Mouse (Mus musculus) naive thymus-derived CD4-positive, alpha-beta T cell, adult 2 months (primary cell): ENCODE data around the gene Ccdc15.
A peak's percentile ranks its signal among the peaks of the same experiment; 100 is the strongest.

Experiments used
- DNase-seq: peaks from one replicate; pipeline ENCODE4 v3.0.0-alpha.2; 2011; ENCODE audit warnings: low read depth

The Ccdc15 gene

GRCm38 (mm10) chr9:37347988-37348642, at the start of gene Ccdc15:
Gene Ccdc15, minus strand, starts transcription at chr9:37348432.
- peak; percentile 98 for DNase-seq

- DNase-seq, result no peak
These were observed 45.4 kb upstream of the Ccdc15 start for GRCm38 (mm10) chr9:37393482-37394131.

GRCm38 (mm10) chr9:37392071-37392470, 43.8 kb upstream of the Ccdc15 start:
- DNase-seq, result no peak

GRCm38 (mm10) chr9:37390891-37391290, 42.7 kb upstream of the Ccdc15 start:
- DNase-seq, result no peak

DNA sequence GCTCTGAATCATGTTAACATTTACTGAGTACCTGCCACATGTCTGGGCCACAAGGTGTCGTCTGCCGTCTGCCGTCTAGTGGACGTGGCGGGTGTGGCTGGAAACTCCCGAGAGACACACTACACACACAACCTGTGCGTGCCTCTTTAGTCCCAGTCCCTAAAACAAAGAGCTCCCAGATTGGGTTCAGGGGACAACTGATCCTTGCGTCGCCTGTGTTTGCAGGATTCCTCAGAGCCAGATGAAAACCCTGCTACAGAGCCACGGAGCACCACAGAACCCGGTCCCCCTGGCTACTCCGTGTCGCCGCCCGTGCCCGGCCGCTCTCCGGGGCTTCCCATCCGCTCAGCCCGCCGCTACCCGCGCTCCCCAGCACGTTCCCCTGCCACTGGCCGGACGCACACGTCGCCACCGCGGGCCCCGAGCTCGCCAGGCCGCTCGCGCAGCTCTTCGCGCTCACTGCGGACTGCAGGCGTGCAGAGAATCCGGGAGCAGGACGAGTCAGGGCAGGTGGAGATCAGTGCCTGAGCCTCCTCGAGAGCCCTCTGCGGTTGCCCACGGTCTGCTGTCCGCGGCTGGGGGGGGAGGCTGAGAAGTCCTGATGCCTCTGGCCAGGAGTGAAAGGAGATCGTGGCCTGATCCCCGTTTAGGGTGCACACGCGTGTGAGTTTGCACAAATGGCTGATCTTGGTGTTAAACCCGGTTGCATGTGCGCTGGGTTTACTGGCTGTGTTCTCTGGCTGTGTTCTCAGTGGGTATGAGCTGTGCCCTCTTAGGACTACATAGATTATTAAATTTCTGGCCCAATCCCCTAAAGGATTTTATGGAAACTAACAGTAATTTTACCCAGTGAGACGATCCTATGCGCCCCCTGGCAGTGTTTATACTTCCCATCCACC, 36.3 kb upstream of the Ccdc15 start:
- DNase-seq, result peak; percentile 4

GRCm38 (mm10) chr9:37383161-37383560, 34.9 kb upstream of the Ccdc15 start:
- no peak for DNase-seq

DNA sequence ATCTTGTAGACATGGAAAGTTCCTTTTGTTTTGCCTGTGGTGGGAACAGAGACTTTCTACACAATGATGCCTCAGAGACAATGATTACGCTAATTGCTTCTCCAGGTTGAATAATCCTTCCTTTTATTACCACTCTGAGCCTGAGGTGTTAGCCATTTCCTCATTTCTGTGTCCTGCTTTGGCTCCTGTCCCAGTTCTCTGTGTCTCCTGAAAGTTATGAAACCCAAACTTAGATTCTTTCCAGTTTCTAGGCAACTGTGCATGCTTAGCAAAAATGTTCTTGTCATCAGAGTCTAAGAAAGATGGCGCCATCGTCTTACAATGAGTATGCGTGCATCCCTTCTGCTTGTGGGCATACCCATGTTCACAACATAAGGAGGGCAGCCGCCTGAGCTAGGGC, 27.5 kb upstream of the Ccdc15 start:
- DNase-seq, result no peak

- DNase-seq, result no peak
These were observed 23.1 kb upstream of the Ccdc15 start for GRCm38 (mm10) chr9:37371232-37371801.

DNA sequence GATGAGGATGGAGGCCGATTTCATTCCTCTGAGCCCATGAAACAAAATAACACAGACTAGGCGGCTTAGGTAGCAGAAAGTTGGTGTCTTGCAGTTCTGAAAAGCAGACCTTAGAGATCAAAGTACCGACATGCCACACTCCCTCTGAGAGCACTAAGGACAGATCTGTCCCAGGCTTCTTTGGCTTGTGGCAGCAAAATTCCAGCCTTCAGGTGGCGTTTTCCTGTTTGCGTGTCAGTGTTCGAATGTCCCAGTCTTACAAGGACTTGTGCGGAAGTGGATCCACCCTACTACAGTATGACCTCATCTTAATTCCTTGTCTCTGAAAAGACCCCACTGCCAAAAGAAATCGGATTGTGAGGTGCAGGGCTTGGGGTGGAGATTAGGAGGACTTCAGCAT, 20.6 kb upstream of the Ccdc15 start:
- DNase-seq, result no peak

- no peak for DNase-seq
These were observed 20.0 kb upstream of the Ccdc15 start for GRCm38 (mm10) chr9:37368081-37368830.

- no peak for DNase-seq
These were observed 19.3 kb upstream of the Ccdc15 start, which contains the start of gene Hepacam for GRCm38 (mm10) chr9:37367301-37368080. Gene Hepacam, plus strand, starts transcription at chr9:37367351.

- DNase-seq, result no peak
These were observed 17.5 kb upstream of the Ccdc15 start for GRCm38 (mm10) chr9:37365706-37366105.

DNA sequence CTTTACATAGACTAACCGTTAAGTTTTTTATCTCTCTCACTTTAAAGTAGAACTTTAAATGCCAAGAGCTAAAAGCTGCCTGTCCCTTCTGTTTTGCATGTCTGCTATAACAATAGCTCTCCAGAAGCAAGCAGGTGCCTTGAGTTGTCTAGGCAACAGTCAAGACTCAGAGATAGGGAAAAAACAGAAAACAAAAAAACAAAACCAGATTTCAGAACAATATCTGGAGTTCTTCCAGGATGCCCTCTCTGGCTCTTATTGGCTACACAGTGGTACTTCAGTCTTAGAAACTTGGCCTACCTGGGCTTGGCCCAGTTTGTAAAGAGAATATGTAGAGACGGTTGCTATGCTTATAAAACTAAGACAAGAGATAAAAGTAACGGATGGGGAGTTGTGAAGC, 16.2 kb upstream of the Ccdc15 start:
- DNase-seq, result no peak

DNA sequence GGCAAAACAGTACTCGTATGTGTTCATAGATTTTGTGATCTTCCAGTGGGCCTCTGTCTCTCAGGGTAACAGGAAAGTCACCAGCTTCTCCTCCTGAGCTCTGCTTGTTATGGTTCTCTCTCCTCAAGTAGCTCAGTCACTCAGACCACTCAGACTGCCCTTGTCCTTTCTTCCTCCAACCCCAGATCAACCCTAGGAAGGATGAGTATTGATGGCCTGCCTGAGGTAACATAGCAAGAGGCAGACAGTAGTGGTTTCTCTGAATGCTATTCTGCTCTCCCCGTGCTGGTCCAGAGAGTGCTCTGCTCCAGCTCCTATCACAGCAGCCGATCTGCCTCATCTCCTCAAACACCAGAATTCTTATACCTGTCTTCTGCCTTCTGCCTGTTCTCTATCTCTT, 15.3 kb upstream of the Ccdc15 start:
- DNase-seq, result no peak

GRCm38 (mm10) chr9:37362881-37363280, 14.6 kb upstream of the Ccdc15 start:
- DNase-seq, result no peak

DNA sequence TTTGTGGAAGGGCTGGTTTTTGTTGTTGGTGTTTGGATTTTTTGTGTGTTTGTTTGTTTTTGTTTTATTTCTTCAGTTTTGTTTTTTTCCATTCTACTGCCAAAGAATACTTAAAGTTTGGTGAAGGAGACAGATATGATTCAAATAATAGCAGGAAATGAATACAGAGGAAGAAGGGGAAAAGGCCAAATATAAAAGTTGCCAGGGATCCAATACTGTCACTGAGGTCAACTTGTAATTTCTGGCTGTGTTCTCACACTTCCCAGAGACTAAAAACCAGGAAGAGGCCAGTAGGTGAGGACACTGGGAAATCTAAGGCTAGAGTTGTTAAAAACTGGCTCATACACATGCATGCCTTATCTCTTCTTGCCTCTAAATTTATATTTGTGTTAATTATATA, 13.9 kb upstream of the Ccdc15 start:
- DNase-seq, result no peak

DNA sequence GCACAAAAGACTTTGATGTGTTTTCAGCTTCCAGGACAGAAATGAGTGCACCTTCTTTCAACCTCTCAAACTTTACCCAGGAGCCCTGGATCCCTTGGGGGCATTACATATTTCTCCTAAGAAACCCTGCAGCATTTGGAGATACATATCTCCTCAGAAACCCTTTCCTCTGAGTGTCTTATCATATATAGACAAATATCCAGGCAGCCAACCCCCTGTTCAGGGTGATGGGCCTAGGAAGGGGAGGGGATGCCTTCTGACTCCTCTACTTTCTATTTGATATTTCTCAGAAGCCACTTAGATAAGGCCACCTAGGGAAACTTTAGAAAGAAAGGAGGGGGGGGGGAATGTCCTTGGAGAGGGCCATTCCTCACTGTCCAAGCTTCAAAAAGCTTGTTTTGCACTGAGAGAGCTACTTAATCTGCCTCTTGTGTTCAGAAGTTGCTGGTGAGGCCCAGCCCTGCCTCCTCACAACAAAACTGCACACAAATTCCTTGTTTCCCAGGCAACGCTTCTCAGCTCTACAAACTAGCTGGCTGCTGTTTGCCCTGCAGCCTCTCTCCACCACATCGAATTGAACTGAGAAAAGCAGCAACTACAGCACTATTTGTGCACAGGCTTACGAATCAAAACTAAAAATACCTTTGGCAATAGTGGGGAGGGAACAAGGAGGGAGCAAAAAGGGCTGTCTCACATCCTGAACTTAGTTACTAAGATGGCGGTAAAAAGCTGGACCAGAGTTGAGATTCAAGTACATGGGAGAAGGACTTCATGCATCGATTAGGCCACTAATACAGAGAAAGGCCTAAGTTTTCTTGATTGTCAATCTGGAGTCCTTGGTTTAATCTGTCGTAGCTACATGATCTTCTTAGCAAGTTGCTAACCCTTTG, 11.3 kb upstream of the Ccdc15 start:
- DNase-seq, result no peak

DNA sequence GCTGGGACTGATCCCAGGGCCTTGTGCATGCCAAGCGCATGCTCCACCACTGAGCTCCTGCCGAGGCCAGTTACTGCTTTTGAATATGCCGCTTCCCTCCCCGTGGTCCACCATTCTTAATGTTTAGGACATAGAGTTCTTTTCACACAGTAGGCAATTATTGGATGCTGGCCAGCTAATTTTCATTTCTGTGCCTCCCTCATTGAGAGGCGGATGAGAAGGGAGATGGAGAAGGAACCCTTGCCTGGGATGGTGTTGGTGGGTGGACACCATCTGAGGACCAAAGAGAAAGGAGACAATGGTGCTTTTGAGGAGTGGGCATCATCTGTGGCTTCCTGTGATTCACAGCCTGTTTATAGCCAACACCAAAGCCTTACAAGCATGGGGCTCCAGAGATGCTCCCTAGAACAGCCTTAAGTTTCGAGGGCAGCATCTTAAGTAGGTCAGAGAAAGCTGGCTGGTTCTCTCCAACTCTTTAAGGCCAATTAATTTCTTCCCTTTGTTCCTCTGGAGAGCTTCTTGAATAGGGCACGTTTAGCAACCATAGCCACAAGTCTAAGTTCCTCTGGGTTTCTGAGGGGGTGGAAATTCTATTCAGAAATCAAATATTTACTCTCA, 10.6 kb upstream of the Ccdc15 start:
- no peak for DNase-seq

DNA sequence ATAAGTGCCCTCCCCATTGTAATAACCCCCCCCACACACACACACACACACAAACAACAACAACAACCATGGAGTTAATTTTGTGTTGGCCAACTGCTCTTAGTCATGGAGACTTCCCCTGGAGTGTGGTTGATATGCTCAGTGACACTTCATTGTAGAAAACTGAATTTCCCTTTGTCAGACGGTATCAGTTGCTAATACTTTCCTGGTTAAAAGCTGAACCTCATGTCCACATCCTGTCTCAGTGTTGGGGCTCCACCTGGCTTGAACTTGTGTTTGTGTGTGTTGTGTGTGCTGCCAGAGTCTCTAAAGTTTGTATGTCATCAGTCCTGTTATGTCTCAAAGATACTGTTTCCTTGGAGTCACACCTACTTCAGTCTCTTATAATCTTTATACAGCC, 6.3 kb upstream of the Ccdc15 start:
- no peak for DNase-seq
